Mouse (Mus musculus) liver, embryonic 11.5 days (tissue): ENCODE measurements around the gene Tarbp1. TPM values are rescaled to one million over a fixed set of nuclear protein-coding genes. Genes with fewer than 3 reads are reported as not detected.
"Not testable (repeated sequence)": the region's sequence is repeated elsewhere in the genome, so short reads cannot be mapped to it uniquely, and the experiment has no call there.

Source experiments
- ATAC-seq: fragments of 200-750 bp; cut with Nextera tagmentation; replicated peaks from 2 replicates; pipeline ENCODE4 v1.8.0; 2017; ENCODE audit warnings: moderate number of reproducible peaks, mild to moderate bottlenecking, moderate TSS enrichment, moderate library complexity; ENCODE audit not compliant: low FRiP score
- DNase-seq: peaks from one replicate; pipeline ENCODE4 v3.0.0-alpha.2; 2017; ENCODE audit warnings: low spot score
- H3K27ac ChIP-seq: fragments of 300-500 bp; sonication (generic); 2 replicates; pipeline ENCODE4 v1.5.1; 2014; ENCODE audit warnings: mild to moderate bottlenecking, low read depth, low read length, control low read depth
- H3K27me3 ChIP-seq: fragments of 300-500 bp; sonication (generic); replicated peaks from 2 replicates; pipeline ENCODE4 v1.6.1; 2014; ENCODE audit warnings: low read length, mixed read lengths; ENCODE audit not compliant: control insufficient read depth, insufficient read depth
- H3K36me3 ChIP-seq: fragments of 300-500 bp; sonication (generic); 2 replicates; pipeline ENCODE4 v1.6.1; 2014; ENCODE audit warnings: mild to moderate bottlenecking, low read length, moderate library complexity, mixed read lengths; ENCODE audit not compliant: control insufficient read depth, insufficient read depth
- H3K4me1 ChIP-seq: fragments of 300-500 bp; sonication (generic); replicated peaks from 2 replicates; pipeline ENCODE4 v1.6.1; 2014; ENCODE audit warnings: low read length, mixed read lengths; ENCODE audit not compliant: control insufficient read depth, insufficient read depth
- H3K4me2 ChIP-seq: fragments of 300-500 bp; sonication (generic); 2 replicates; pipeline ENCODE4 v1.6.1; 2014; ENCODE audit warnings: mild to moderate bottlenecking, control low read depth, moderate library complexity
- H3K4me3 ChIP-seq: fragments of 300-500 bp; sonication (generic); 2 replicates; pipeline ENCODE4 v1.5.1; 2014; ENCODE audit warnings: low read depth, low read length, control low read depth
- H3K9ac ChIP-seq: fragments of 300-500 bp; sonication (generic); 2 replicates; pipeline ENCODE4 v1.6.1; 2014; ENCODE audit warnings: low read depth, low read length, control low read depth
- H3K9me3 ChIP-seq: fragments of 300-500 bp; sonication (generic); 2 replicates; pipeline ENCODE4 v1.6.1; 2016; ENCODE audit warnings: low read length, inconsistent platforms, mixed read lengths; ENCODE audit not compliant: control insufficient read depth
- WGBS: fragments of 180-500 bp; shearing (Covaris S2); extraction: QIAGEN DNeasy Blood & Tissue Kit; methylation state at CpG from one replicate; pipeline ENCODE4 v1.1.7; 2014; 5-methylcytosine and 5-hydroxymethylcytosine counted together
- polyA plus RNA-seq: library from polyadenylated mRNA; unstranded; fragments of >200 nt; fragmentation: Nextera tagmentation; extraction: Ambion mirVana; gene quantifications from 2 replicates; pipeline ENCODE4 v1.2.1, GENCODE M21; 2014

Tarbp1 gene
- polyA plus RNA-seq, 1 experiment from 2014 or later, result 4.7 TPM

DNA sequence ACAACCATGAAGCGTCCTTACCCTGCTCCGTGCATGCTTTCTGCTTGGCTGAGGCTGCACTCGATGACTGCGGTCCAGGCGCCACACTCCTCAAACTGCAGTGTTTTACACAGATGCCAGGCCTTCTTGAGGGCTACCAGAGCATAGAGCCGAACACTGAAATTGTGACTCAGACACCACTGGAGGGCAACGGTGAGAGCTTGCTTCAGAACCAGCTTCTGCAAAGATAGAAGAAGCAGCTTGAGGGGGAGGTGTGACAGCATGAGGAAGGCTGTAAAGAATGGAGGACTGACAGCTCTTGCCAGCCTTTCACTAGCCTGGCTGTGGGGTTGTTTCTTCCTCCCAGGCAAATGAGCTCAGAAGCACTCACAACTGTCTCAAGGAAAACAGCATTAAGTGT, 41.0 kb downstream of the Tarbp1 start:
- peaks cover 31% of the 10 kb centered on the region for H3K36me3 ChIP-seq
- DNase-seq, result no peak
- WGBS, result 84% methylated on average over 7 of the region's 7 CpGs
- H3K27me3 ChIP-seq, result no peaks in the 10 kb centered on the region
- no peaks in the 10 kb centered on the region for H3K9me3 ChIP-seq
- H3K27ac ChIP-seq, result no peak overlapping the region
- H3K9ac ChIP-seq, result no peak overlapping the region
- H3K4me3 ChIP-seq, result no peak overlapping the region
- no peak for ATAC-seq
- H3K4me2 ChIP-seq, result no peak overlapping the region
- no peaks in the 10 kb centered on the region for H3K4me1 ChIP-seq

GRCm38 (mm10) chr8:126429635-126430034, 45.2 kb downstream of the Tarbp1 start:
- Histone ChIP-seq H3K27ac (no peak overlapping the region), H3K9me3 (no peaks in the 10 kb centered on the region), H3K27me3 (no peaks in the 10 kb centered on the region), H3K9ac (no peak overlapping the region), H3K4me1 (no peaks in the 10 kb centered on the region), H3K4me2 (no peak overlapping the region), H3K36me3 (peaks cover 49% of the 10 kb centered on the region), H3K4me3 (no peak overlapping the region)
- no peak for DNase-seq
- WGBS, result 93% methylated on average over 5 of the region's 5 CpGs
- no peak for ATAC-seq

DNA sequence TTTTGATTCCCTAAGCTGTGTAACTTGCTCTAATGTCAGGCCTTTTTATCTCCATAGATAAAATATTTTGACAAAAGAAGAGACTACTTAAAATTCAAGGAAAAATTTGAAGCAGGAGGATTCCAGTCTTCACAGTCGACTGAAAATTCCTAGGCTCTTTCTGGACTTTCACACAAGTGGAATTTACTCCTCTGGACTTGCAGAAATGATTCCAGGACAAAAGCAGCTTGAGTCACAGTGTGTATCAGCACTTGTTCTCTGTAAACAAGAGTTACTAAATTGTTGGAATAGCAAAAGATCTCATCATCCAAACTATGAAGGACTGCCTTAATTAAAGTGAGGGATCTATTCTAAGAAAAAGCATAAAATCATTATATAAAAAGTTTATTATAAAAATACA, 49.9 kb downstream of the Tarbp1 start:
- peaks cover 6% of the 10 kb centered on the region for H3K4me1 ChIP-seq
- no peaks in the 10 kb centered on the region for H3K27me3 ChIP-seq
- peaks cover 37% of the 10 kb centered on the region for H3K36me3 ChIP-seq
- no peak overlapping the region for H3K27ac ChIP-seq
- DNase-seq, result no peak
- H3K9me3 ChIP-seq, result no peaks in the 10 kb centered on the region
- ATAC-seq, result no peak
- no peak overlapping the region for H3K4me2 ChIP-seq
- no peak overlapping the region for H3K4me3 ChIP-seq
- WGBS, result 80% methylated on average over 1 of the region's 1 CpGs
- H3K9ac ChIP-seq, result no peak overlapping the region

DNA sequence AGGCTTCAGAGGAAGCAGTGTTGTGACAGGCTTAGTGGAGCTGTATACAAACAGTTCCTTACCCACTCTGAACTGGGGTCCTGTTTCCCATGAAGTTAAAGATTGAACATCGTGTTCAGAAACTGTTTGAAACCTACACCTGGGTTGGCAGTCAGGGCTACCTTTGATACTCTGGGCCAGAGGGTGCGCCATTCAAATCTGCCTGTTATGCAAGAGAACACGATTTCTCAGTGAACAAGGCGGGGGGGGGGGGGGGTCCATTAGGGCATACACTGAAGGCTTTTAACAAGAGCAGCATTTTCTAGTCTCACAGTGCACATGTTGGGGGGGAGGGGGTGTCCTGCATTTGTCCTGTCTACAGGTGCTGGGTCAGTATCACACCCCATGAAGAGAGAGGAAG, 50.7 kb downstream of the Tarbp1 start:
- DNase-seq, result no peak
- no peak overlapping the region for H3K9ac ChIP-seq

DNA sequence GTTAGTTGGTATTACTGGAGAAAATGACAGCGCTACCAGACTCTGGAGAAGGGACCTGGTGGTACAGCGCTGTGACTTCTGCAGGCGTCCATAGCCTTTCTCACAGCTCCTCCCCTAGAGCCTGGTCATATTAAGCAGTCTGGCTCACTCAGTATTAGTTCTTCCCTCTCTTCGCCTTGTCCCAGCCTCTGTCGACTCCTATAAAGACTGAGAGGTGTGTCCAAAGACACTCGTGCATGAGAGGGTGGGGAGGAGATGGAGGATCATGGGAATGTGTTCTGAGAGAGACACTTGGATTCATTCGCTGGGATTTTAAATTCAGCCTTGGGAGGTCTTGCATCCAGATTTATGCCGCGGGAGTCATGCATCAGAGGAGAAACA, 52.0 kb downstream of the Tarbp1 start:
- Histone ChIP-seq H3K27ac (peak overlapping the region; percentile 71), H3K4me3 (peak overlapping the region; percentile 92), H3K9ac (peak overlapping the region; percentile 80), H3K27me3 (no peaks in the 10 kb centered on the region), H3K4me2 (peak overlapping the region; percentile 93), H3K4me1 (peaks cover 6% of the 10 kb centered on the region), H3K9me3 (no peaks in the 10 kb centered on the region), H3K36me3 (peaks cover 20% of the 10 kb centered on the region)
- 9% methylated on average over 9 of the region's 9 CpGs for WGBS
- DNase-seq, result no peak
- ATAC-seq, result peak; percentile 49

More for the DNA sequence above, 50.7 kb downstream of the Tarbp1 start:
- Histone ChIP-seq H3K4me1 (peaks cover 6% of the 10 kb centered on the region), H3K27me3 (no peaks in the 10 kb centered on the region), H3K9me3 (no peaks in the 10 kb centered on the region), H3K27ac (no peak overlapping the region), H3K4me2 (no peak overlapping the region), H3K36me3 (peaks cover 31% of the 10 kb centered on the region), H3K4me3 (no peak overlapping the region)
- 82% methylated on average over 4 of the region's 4 CpGs for WGBS
- no peak for ATAC-seq

- H3K9me3 ChIP-seq, result no peaks in the 10 kb centered on the region
- H3K9ac ChIP-seq, result peak within 1 kb of the TSS; percentile 80
- no peaks in the 10 kb centered on the region for H3K27me3 ChIP-seq
- DNase-seq, result peak; percentile 98
- H3K36me3 ChIP-seq, result peaks cover 15% of the 10 kb centered on the region
- H3K4me1 ChIP-seq, result peaks cover 6% of the 10 kb centered on the region
- H3K4me2 ChIP-seq, result peak within 1 kb of the TSS; percentile 93
- under 1% methylated on average over 61 of the region's 61 CpGs for WGBS
- H3K4me3 ChIP-seq, result peak within 1 kb of the TSS; percentile 92
- H3K27ac ChIP-seq, result peak within 1 kb of the TSS; percentile 71
- ATAC-seq, result peak; percentile 98
These were observed 52.5 kb downstream of the Tarbp1 start, which contains the start of gene Coa6 for GRCm38 (mm10) chr8:126422174-126422919. Coa6 (plus strand) TSS chr8:126422515.

- Histone ChIP-seq H3K4me2 (no peak overlapping the region), H3K9ac (no peak overlapping the region)
- ATAC-seq, result peak; percentile 44; the same call in 1 of the 2 replicates
These were observed 54.0 kb downstream of the Tarbp1 start for GRCm38 (mm10) chr8:126420834-126421233.

GRCm38 (mm10) chr8:126405030-126405429, 69.8 kb downstream of the Tarbp1 start:
- no peaks in the 10 kb centered on the region for H3K27me3 ChIP-seq
- H3K4me1 ChIP-seq, result no peaks in the 10 kb centered on the region
- no peak for DNase-seq
- WGBS, result 68% methylated on average over 4 of the region's 4 CpGs
- no peak overlapping the region for H3K4me3 ChIP-seq
- no peaks in the 10 kb centered on the region for H3K36me3 ChIP-seq
- H3K27ac ChIP-seq, result no peak overlapping the region
- H3K9me3 ChIP-seq, result no peaks in the 10 kb centered on the region
- H3K9ac ChIP-seq, result no peak overlapping the region
- no peak overlapping the region for H3K4me2 ChIP-seq
- no peak for ATAC-seq

More at GRCm38 (mm10) chr8:126420834-126421233, 54.0 kb downstream of the Tarbp1 start:
- Histone ChIP-seq H3K36me3 (peaks cover 2% of the 10 kb centered on the region), H3K4me1 (peaks cover 6% of the 10 kb centered on the region), H3K4me3 (no peak overlapping the region), H3K27me3 (no peaks in the 10 kb centered on the region), H3K9me3 (no peaks in the 10 kb centered on the region), H3K27ac (no peak overlapping the region)
- DNase-seq, result no peak
- WGBS, result 81% methylated on average over 3 of the region's 3 CpGs

GRCm38 (mm10) chr8:126404550-126404949, 70.3 kb downstream of the Tarbp1 start:
- not testable (repeated sequence) for H3K4me3 ChIP-seq, DNase-seq

More at GRCm38 (mm10) chr8:126404550-126404949, 70.3 kb downstream of the Tarbp1 start:
- H3K36me3 ChIP-seq, H3K9me3 ChIP-seq, H3K9ac ChIP-seq, ATAC-seq, H3K27me3 ChIP-seq, H3K4me1 ChIP-seq, H3K27ac ChIP-seq, H3K4me2 ChIP-seq: not testable (repeated sequence)
